Comparison of ENCODE assay signal across 8 mouse cellular contexts in genomic region chr7:90041565-90042024, GRCm38 (mm10).
DNase-seq lines count a peak whose midpoint lies in the region; ATAC-seq lines count a peak whose summit lies in the region.

No protein-coding gene starts in this region.

- H3K4me2 ChIP-seq in neural tube, embryonic 15.5 days = no peak overlapping the region
- H3K4me2 ChIP-seq in embryonic facial prominence, embryonic 11.5 days (ENCODE audit: low read depth, low read length) = no peak overlapping the region

- H3K27ac ChIP-seq in neural tube, embryonic 15.5 days (replicated peaks) = 0 out of 2 replicates have a peak overlapping the region, but pooled peaks have one; percentile 33
- H3K27ac ChIP-seq in embryonic facial prominence, embryonic 11.5 days (replicated peaks; ENCODE audit: low read depth, low read length) = no peak overlapping the region

- 70% methylated on average over 5 of the region's 5 CpGs for WGBS in neural tube, embryonic 15.5 days
- 36% methylated on average over 5 of the region's 5 CpGs for WGBS in embryonic facial prominence, embryonic 11.5 days

- H3K36me3 ChIP-seq in neural tube, embryonic 15.5 days = no peaks in the 10 kb centered on the region
- H3K36me3 ChIP-seq in embryonic facial prominence, embryonic 11.5 days (replicated peaks; ENCODE audit: control insufficient read depth, insufficient read depth, low read depth, low read length) = no peaks in the 10 kb centered on the region

- H3K9me3 ChIP-seq in neural tube, embryonic 15.5 days (replicated peaks) = no peaks in the 10 kb centered on the region
- H3K9me3 ChIP-seq in embryonic facial prominence, embryonic 11.5 days (replicated peaks; ENCODE audit: control insufficient read depth, low read length) = no peaks in the 10 kb centered on the region

- H3K4me1 ChIP-seq in neural tube, embryonic 15.5 days = no peaks in the 10 kb centered on the region
- H3K4me1 ChIP-seq in embryonic facial prominence, embryonic 11.5 days (ENCODE audit: control insufficient read depth, insufficient read depth, low read length) = no peaks in the 10 kb centered on the region

- no peak overlapping the region for H3K9ac ChIP-seq in neural tube, embryonic 15.5 days (replicated peaks)
- H3K9ac ChIP-seq in embryonic facial prominence, embryonic 11.5 days (replicated peaks; ENCODE audit: low read length) = no peak overlapping the region

- DNase-seq in neural tube, embryonic 10.5 days (ENCODE audit: extremely low spot score, low spot score) = no peak
- DNase-seq in embryonic facial prominence, embryonic 11.5 days (ENCODE audit: low spot score) = peak; percentile 35
- DNase-seq in kidney, adult 8-10 months = peak; percentile 67 to 86
- DNase-seq in spleen, adult 12 weeks (ENCODE audit: low spot score) = no peak
- no peak for DNase-seq in MN1 (ENCODE audit: low spot score)
- no peak for DNase-seq in right cerebral cortex, adult 18-20 months

- no peaks in the 10 kb centered on the region for H3K27me3 ChIP-seq in neural tube, embryonic 15.5 days (replicated peaks)
- no peaks in the 10 kb centered on the region for H3K27me3 ChIP-seq in embryonic facial prominence, embryonic 11.5 days (ENCODE audit: control insufficient read depth, insufficient read depth, low read length)

- ATAC-seq in neural tube, embryonic 15.5 days (ENCODE audit: low FRiP score) = no peak
- ATAC-seq in embryonic facial prominence, embryonic 11.5 days (replicated peaks; ENCODE audit: insufficient number of reproducible peaks, low FRiP score, low TSS enrichment, low read depth) = no peak
- ATAC-seq in megakaryocyte, adult 5-6 weeks (ENCODE audit: poor library complexity, severe bottlenecking) = peak; percentile 64

- H3K4me3 ChIP-seq in neural tube, embryonic 15.5 days (replicated peaks) = no peak overlapping the region
- no peak overlapping the region for H3K4me3 ChIP-seq in embryonic facial prominence, embryonic 11.5 days (ENCODE audit: low read depth, low read length)

Comparison
In these comparisons a context has a peak if more than half of its experiments do, and no peak if none do; other contexts are left out.
1. DNase-seq: peak in embryonic facial prominence, embryonic 11.5 days (single experiment) and kidney, adult 8-10 months (2 of 2); none in neural tube, embryonic 10.5 days (single experiment), spleen, adult 12 weeks (single experiment), MN1 (single experiment) and right cerebral cortex, adult 18-20 months (single experiment).